8 mouse cellular contexts compared by ENCODE assay signal in the genomic region with DNA sequence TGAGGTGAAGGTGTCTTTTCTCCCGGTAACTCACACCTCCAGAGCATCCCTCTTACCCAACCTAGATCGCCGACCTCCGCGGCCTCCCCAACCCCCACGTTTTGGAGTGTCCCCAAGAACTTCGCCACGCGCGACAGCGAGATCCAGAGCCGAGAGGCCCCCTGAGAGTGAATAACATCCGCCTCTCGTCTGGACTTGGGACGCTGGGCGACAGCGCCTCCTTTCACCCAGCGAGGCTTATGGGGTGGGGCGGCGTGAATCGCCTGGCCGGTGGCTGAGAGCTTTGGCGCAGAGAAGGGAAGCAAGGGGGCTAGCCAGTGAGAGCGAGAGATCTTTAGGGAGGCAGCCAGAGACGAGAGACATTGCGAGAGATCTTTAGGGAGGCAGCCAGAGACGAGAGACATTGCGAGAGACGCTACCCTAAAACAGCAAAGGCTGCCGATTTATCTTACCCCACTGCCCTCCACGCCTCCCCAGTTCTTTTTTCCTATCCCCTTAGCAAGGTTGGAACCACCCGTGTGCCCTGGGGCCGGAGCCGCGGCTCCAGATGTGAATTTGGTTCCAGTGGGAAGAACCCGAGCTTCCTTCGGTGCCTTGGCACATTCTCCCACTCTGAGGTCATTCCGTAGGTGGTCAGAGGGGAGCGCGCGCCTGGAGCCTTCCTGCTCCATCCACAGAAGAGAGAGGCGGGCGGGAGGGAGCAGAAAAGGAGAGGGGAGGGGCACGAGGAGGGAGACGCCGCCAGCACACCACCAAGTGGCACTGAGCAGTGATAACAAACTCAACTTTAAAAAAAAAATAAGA. TPM values are rescaled to one million over a fixed set of nuclear protein-coding genes. Genes with fewer than 3 reads are reported as not detected.
DNase-seq lines count a peak whose midpoint lies in the region; ATAC-seq and TF ChIP-seq lines count a peak whose summit lies in the region.

No protein-coding gene starts in this region.

- peaks cover 34% of the 10 kb centered on the region for H3K79me2 ChIP-seq in C2C12 (ENCODE audit: control insufficient read depth, insufficient read depth)

- no peak for ATAC-seq in embryonic facial prominence, embryonic 13.5 days (ENCODE audit: insufficient number of reproducible peaks, insufficient read depth, low FRiP score, low TSS enrichment, low read depth)
- ATAC-seq in liver, embryonic 12.5 days: no peak
- ATAC-seq in neural tube, embryonic 11.5 days (ENCODE audit: insufficient read depth, low FRiP score, low TSS enrichment): no peak

- H3K9ac ChIP-seq in embryonic facial prominence, embryonic 13.5 days: peak overlapping the region; percentile 100
- H3K9ac ChIP-seq in liver, embryonic 12.5 days: peak overlapping the region; percentile 7; the same call in 1 of the 2 replicates
- H3K9ac ChIP-seq in neural tube, embryonic 11.5 days (ENCODE audit: low read length): peak overlapping the region; percentile 65

- peak overlapping the region; percentile 48 for H3K4me3 ChIP-seq in C2C12 (ENCODE audit: insufficient read depth, poor library complexity, severe bottlenecking)
- peak overlapping the region; percentile 99 for H3K4me3 ChIP-seq in embryonic facial prominence, embryonic 13.5 days
- peak overlapping the region; percentile 81 for H3K4me3 ChIP-seq in heart, embryonic 10.5 days
- peak overlapping the region; percentile 39 for H3K4me3 ChIP-seq in liver, embryonic 12.5 days
- peak overlapping the region; percentile 94 for H3K4me3 ChIP-seq in neural tube, embryonic 11.5 days (ENCODE audit: low read depth, low read length)

- H3ac ChIP-seq in C2C12 (ENCODE audit: control insufficient read depth, insufficient read length, low read depth): peak overlapping the region; percentile 76

- H3K9me3 ChIP-seq in embryonic facial prominence, embryonic 13.5 days: no peaks in the 10 kb centered on the region
- no peaks in the 10 kb centered on the region for H3K9me3 ChIP-seq in heart, embryonic 10.5 days
- no peaks in the 10 kb centered on the region for H3K9me3 ChIP-seq in liver, embryonic 12.5 days (replicated peaks)
- no peaks in the 10 kb centered on the region for H3K9me3 ChIP-seq in neural tube, embryonic 11.5 days (ENCODE audit: control insufficient read depth, low read length)

- no peaks in the 10 kb centered on the region for H3K36me3 ChIP-seq in C2C12 (ENCODE audit: control insufficient read depth, insufficient read depth)
- H3K36me3 ChIP-seq in embryonic facial prominence, embryonic 13.5 days: no peaks in the 10 kb centered on the region
- no peaks in the 10 kb centered on the region for H3K36me3 ChIP-seq in heart, embryonic 10.5 days
- no peaks in the 10 kb centered on the region for H3K36me3 ChIP-seq in liver, embryonic 12.5 days
- H3K36me3 ChIP-seq in neural tube, embryonic 11.5 days (ENCODE audit: control insufficient read depth, insufficient read depth, low read length): no peaks in the 10 kb centered on the region; the same call in 1 of the 2 replicates

- peaks cover 14% of the 10 kb centered on the region for H3K79me3 ChIP-seq in C2C12 (ENCODE audit: low read depth)

- no peak for TF ChIP-seq CTCF in C2C12 (IDR thresholded peaks at IDR 0.05; ENCODE audit: control insufficient read depth, insufficient read depth, insufficient read length)

- H3K27me3 ChIP-seq in C2C12 (ENCODE audit: control insufficient read depth, insufficient read depth, insufficient read length): no peaks in the 10 kb centered on the region
- H3K27me3 ChIP-seq in embryonic facial prominence, embryonic 13.5 days: no peaks in the 10 kb centered on the region
- H3K27me3 ChIP-seq in heart, embryonic 10.5 days (ENCODE audit: insufficient read depth, poor library complexity, severe bottlenecking): peaks cover 19% of the 10 kb centered on the region
- H3K27me3 ChIP-seq in liver, embryonic 12.5 days (replicated peaks): peaks cover 97% of the 10 kb centered on the region
- no peaks in the 10 kb centered on the region for H3K27me3 ChIP-seq in neural tube, embryonic 11.5 days (ENCODE audit: control insufficient read depth, insufficient read depth, low read length)

- peak overlapping the region; percentile 96 for H3K4me2 ChIP-seq in embryonic facial prominence, embryonic 13.5 days
- H3K4me2 ChIP-seq in liver, embryonic 12.5 days: peak overlapping the region; percentile 60
- H3K4me2 ChIP-seq in neural tube, embryonic 11.5 days (ENCODE audit: low read depth): peak overlapping the region; percentile 96

- peak; percentile 78 for DNase-seq in adrenal gland, adult 2 months
- DNase-seq in heart, embryonic 10.5 days (ENCODE audit: low spot score): peak; percentile 90
- DNase-seq in kidney, adult 8-10 months: peak; percentile 66 to 70
- DNase-seq in neural tube, embryonic 11.5 days (ENCODE audit: low spot score): peak; percentile 79
- peak; percentile 27 to 34 for DNase-seq in thymus, postnatal 36 days

- WGBS in embryonic facial prominence, embryonic 13.5 days: under 1% methylated on average over 46 of the region's 46 CpGs
- under 1% methylated on average over 46 of the region's 46 CpGs for WGBS in heart, embryonic 10.5 days
- 2% methylated on average over 46 of the region's 46 CpGs for WGBS in liver, embryonic 12.5 days (ENCODE audit: insufficient replicate concordance)
- WGBS in neural tube, embryonic 11.5 days: under 1% methylated on average over 46 of the region's 46 CpGs

- peaks cover 55% of the 10 kb centered on the region for H3K4me1 ChIP-seq in embryonic facial prominence, embryonic 13.5 days
- peaks cover 76% of the 10 kb centered on the region for H3K4me1 ChIP-seq in heart, embryonic 10.5 days
- peaks cover 21% of the 10 kb centered on the region for H3K4me1 ChIP-seq in liver, embryonic 12.5 days
- H3K4me1 ChIP-seq in neural tube, embryonic 11.5 days (ENCODE audit: control insufficient read depth, insufficient read depth, low read length): peaks cover 16% of the 10 kb centered on the region

- H3K27ac ChIP-seq in embryonic facial prominence, embryonic 13.5 days: peak overlapping the region; percentile 99
- H3K27ac ChIP-seq in heart, embryonic 10.5 days: peak overlapping the region; percentile 97
- 0 out of 2 replicates have a peak overlapping the region, but pooled peaks have one; percentile 13 for H3K27ac ChIP-seq in liver, embryonic 12.5 days
- H3K27ac ChIP-seq in neural tube, embryonic 11.5 days (ENCODE audit: low read depth, low read length): peak overlapping the region; percentile 72

TF ChIP-seq in C2C12, 6 proteins besides CTCF, POLR2A, EP300 and RAD21:
- TF ChIP-seq MYOD1 (IDR thresholded peaks at IDR 0.05; ENCODE audit: control insufficient read depth, insufficient read length, low read depth): no peak
- TF ChIP-seq MYOG (IDR thresholded peaks at IDR 0.05; ENCODE audit: control insufficient read depth, extremely low read depth, insufficient read length): no peak
- TF ChIP-seq CEBPB (IDR thresholded peaks at IDR 0.05; ENCODE audit: low read depth): no peak
- TF ChIP-seq USF1 (IDR thresholded peaks at IDR 0.05; ENCODE audit: low read depth): no peak
- no peak for TF ChIP-seq FOSL1 (IDR thresholded peaks at IDR 0.05; ENCODE audit: insufficient read depth, low read length, poor library complexity, severe bottlenecking)
- TF ChIP-seq MAX (IDR thresholded peaks at IDR 0.05): no peak
TF ChIP-seq in C2C12: peak in this region for 0.

RNA-seq across cellular contexts. Expression of gene Ier5l, which starts 3.7 kb away (rescaled TPM):
- polyA plus RNA-seq in C2C12 (2012; fragmentation: generic; extraction: Trizol): 61.4 TPM
- 1 to 10 TPM; 2.4 to 7.8 TPM for total RNA-seq in adrenal gland, adult 2 months (2021)
- 30.6 and 39.4 TPM in 2 replicates for polyA plus RNA-seq in adrenal gland, adult 2 months (2012; rRNA removed)
- polyA plus RNA-seq in embryonic facial prominence, embryonic 13.5 days (2015; fragmentation: Nextera tagmentation; extraction: Ambion mirVana): 3.5 and 4.0 TPM in 2 replicates
- polyA plus RNA-seq in heart, embryonic 10.5 days (2016; fragmentation: Nextera tagmentation; extraction: Ambion mirVana): 1.00 and 2.2 TPM in 2 replicates
- 0.44 and 0.59 TPM in 2 replicates for polyA plus RNA-seq in liver, embryonic 12.5 days (2016; fragmentation: Nextera tagmentation; extraction: Ambion mirVana)
- 10.5 and 11.9 TPM in 2 replicates for polyA plus RNA-seq in neural tube, embryonic 11.5 days (2014; fragmentation: Nextera tagmentation; extraction: Ambion mirVana)

RNA-seq across cellular contexts. Expression of gene Ptpa, which starts 54.5 kb away (rescaled TPM):
- 213 TPM for polyA plus RNA-seq in C2C12 (2012; fragmentation: generic; extraction: Trizol)
- total RNA-seq in adrenal gland, adult 2 months (2021): 100 to 1,000 TPM; 124 to 147 TPM
- polyA plus RNA-seq in adrenal gland, adult 2 months (2012; rRNA removed): 235 and 242 TPM in 2 replicates
- polyA plus RNA-seq in embryonic facial prominence, embryonic 13.5 days (2015; fragmentation: Nextera tagmentation; extraction: Ambion mirVana): 150 and 163 TPM in 2 replicates
- 129 and 140 TPM in 2 replicates for polyA plus RNA-seq in heart, embryonic 10.5 days (2016; fragmentation: Nextera tagmentation; extraction: Ambion mirVana)
- 168 and 173 TPM in 2 replicates for polyA plus RNA-seq in liver, embryonic 12.5 days (2016; fragmentation: Nextera tagmentation; extraction: Ambion mirVana)
- polyA plus RNA-seq in neural tube, embryonic 11.5 days (2014; fragmentation: Nextera tagmentation; extraction: Ambion mirVana): 63.2 and 64.2 TPM in 2 replicates

RNA-seq across cellular contexts. Expression of gene Crat, which starts 54.7 kb away (rescaled TPM):
- 22.5 TPM for polyA plus RNA-seq in C2C12 (2012; fragmentation: generic; extraction: Trizol)
- total RNA-seq in adrenal gland, adult 2 months (2021): 100 to 1,000 TPM; 216 to 274 TPM
- 326 and 448 TPM in 2 replicates for polyA plus RNA-seq in adrenal gland, adult 2 months (2012; rRNA removed)
- polyA plus RNA-seq in embryonic facial prominence, embryonic 13.5 days (2015; fragmentation: Nextera tagmentation; extraction: Ambion mirVana): 22.5 and 25.0 TPM in 2 replicates
- polyA plus RNA-seq in heart, embryonic 10.5 days (2016; fragmentation: Nextera tagmentation; extraction: Ambion mirVana): 36.1 and 55.2 TPM in 2 replicates
- 26.0 and 28.6 TPM in 2 replicates for polyA plus RNA-seq in liver, embryonic 12.5 days (2016; fragmentation: Nextera tagmentation; extraction: Ambion mirVana)
- 27.4 and 29.1 TPM in 2 replicates for polyA plus RNA-seq in neural tube, embryonic 11.5 days (2014; fragmentation: Nextera tagmentation; extraction: Ambion mirVana)

Comparison
In these comparisons a context has a peak if more than half of its experiments do, and no peak if none do; other contexts are left out.
1. H3K4me3 ChIP-seq: peak in every context shown above with its lines; median percentile 99 in embryonic facial prominence, embryonic 13.5 days; 94 in neural tube, embryonic 11.5 days; 81 in heart, embryonic 10.5 days; 48 in C2C12; 39 in liver, embryonic 12.5 days.
2. DNase-seq: peak in every context shown above with its lines; median percentile 90 in heart, embryonic 10.5 days; 79 in neural tube, embryonic 11.5 days; 78 in adrenal gland, adult 2 months; 68 in kidney, adult 8-10 months; 30 in thymus, postnatal 36 days.
3. H3K27ac ChIP-seq: peak in every context shown above with its lines; median percentile 99 in embryonic facial prominence, embryonic 13.5 days; 97 in heart, embryonic 10.5 days; 72 in neural tube, embryonic 11.5 days; 13 in liver, embryonic 12.5 days.
4. H3K9ac ChIP-seq: peak in every context shown above with its lines; median percentile 100 in embryonic facial prominence, embryonic 13.5 days; 65 in neural tube, embryonic 11.5 days; 7 in liver, embryonic 12.5 days.